Mouse (Mus musculus): ENCODE measurements around the gene H3f3a. TPM values are rescaled to one million over a fixed set of nuclear protein-coding genes. Genes with fewer than 3 reads are reported as not detected.

Gene H3f3a
- total and polyA plus RNA-seq, 2 experiments from 2014 or later = 2,464 to 3,587 TPM

GRCm38 (mm10) chr1:180830588-180831346 lies 17.0 kb upstream of the H3f3a start:
- 69% methylated on average over 14 of the region's 14 CpGs for WGBS
- no peak overlapping the region for H3K27ac ChIP-seq (ENCODE audit: low read depth, low read length)
- no peaks in the 10 kb centered on the region for H3K9me3 ChIP-seq (ENCODE audit: low read length)
- no peaks in the 10 kb centered on the region for H3K4me1 ChIP-seq (ENCODE audit: insufficient read depth)
- H3K9ac ChIP-seq = no peak overlapping the region
- no peak for ATAC-seq
- no peaks in the 10 kb centered on the region for H3K27me3 ChIP-seq (ENCODE audit: insufficient read depth, low read length)
- no peak overlapping the region for H3K4me2 ChIP-seq (ENCODE audit: low read depth)
- no peaks in the 10 kb centered on the region for H3K36me3 ChIP-seq (ENCODE audit: insufficient read depth)
- no peak for DNase-seq
- no peak overlapping the region for H3K4me3 ChIP-seq (ENCODE audit: low read depth, low read length)
- no peak for TF ChIP-seq CTCF (IDR thresholded peaks at IDR 0.05; ENCODE audit: low read depth)

GRCm38 (mm10) chr1:180830175-180830574 lies 16.4 kb upstream of the H3f3a start:
- WGBS = 85% methylated on average over 11 of the region's 11 CpGs
- TF ChIP-seq CTCF (IDR thresholded peaks at IDR 0.05; ENCODE audit: low read depth) = no peak
- no peaks in the 10 kb centered on the region for H3K4me1 ChIP-seq (ENCODE audit: insufficient read depth)
- no peak overlapping the region for H3K27ac ChIP-seq (ENCODE audit: low read depth, low read length)
- DNase-seq (no peak), ATAC-seq (no peak)
- H3K27me3 ChIP-seq (ENCODE audit: insufficient read depth, low read length) = no peaks in the 10 kb centered on the region
- no peaks in the 10 kb centered on the region for H3K36me3 ChIP-seq (ENCODE audit: insufficient read depth)
- H3K9ac ChIP-seq = no peak overlapping the region
- no peaks in the 10 kb centered on the region for H3K9me3 ChIP-seq (ENCODE audit: low read length)
- H3K4me3 ChIP-seq (ENCODE audit: low read depth, low read length) = no peak overlapping the region
- no peak overlapping the region for H3K4me2 ChIP-seq (ENCODE audit: low read depth)

DNA sequence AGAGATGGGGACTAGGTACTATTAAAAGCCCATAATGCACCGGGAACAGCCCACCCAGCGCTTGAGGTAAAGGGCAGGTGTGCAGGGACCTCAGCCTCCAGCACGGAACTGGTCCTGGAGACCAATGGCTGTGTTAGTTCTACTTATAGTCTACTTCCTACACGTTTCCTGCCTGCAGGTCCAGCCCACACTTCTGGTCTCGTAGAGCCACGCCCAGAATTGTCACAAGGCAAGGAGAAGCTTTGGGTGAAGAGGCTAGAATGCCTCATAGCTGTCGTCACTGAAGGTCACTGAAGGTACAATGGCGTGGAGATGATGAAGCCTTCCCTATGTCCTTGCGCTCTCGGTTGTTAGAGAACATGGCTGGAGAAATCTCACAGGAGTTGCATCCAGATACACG lies 16.0 kb upstream of the H3f3a start:
- Histone ChIP-seq H3K27me3 (ENCODE audit: insufficient read depth, low read length) (no peaks in the 10 kb centered on the region), H3K9me3 (ENCODE audit: low read length) (no peaks in the 10 kb centered on the region), H3K36me3 (ENCODE audit: insufficient read depth) (no peaks in the 10 kb centered on the region), H3K9ac (no peak overlapping the region), H3K4me1 (ENCODE audit: insufficient read depth) (no peaks in the 10 kb centered on the region), H3K27ac (ENCODE audit: low read depth, low read length) (no peak overlapping the region), H3K4me2 (ENCODE audit: low read depth) (no peak overlapping the region), H3K4me3 (ENCODE audit: low read depth, low read length) (no peak overlapping the region)
- 83% methylated on average over 11 of the region's 11 CpGs for WGBS
- no peak for TF ChIP-seq CTCF (IDR thresholded peaks at IDR 0.05; ENCODE audit: low read depth)
- ATAC-seq (no peak), DNase-seq (no peak)

GRCm38 (mm10) chr1:180826634-180827033 lies 12.9 kb upstream of the H3f3a start:
- DNase-seq (no peak), ATAC-seq (no peak)
- H3K9me3 ChIP-seq (ENCODE audit: low read length) = no peaks in the 10 kb centered on the region
- 93% methylated on average over 4 of the region's 4 CpGs for WGBS
- no peak overlapping the region for H3K4me3 ChIP-seq (ENCODE audit: low read depth, low read length)
- H3K36me3 ChIP-seq (ENCODE audit: insufficient read depth) = no peaks in the 10 kb centered on the region
- TF ChIP-seq CTCF (IDR thresholded peaks at IDR 0.05; ENCODE audit: low read depth) = no peak
- H3K4me2 ChIP-seq (ENCODE audit: low read depth) = no peak overlapping the region
- no peak overlapping the region for H3K9ac ChIP-seq
- no peaks in the 10 kb centered on the region for H3K27me3 ChIP-seq (ENCODE audit: insufficient read depth, low read length)
- no peak overlapping the region for H3K27ac ChIP-seq (ENCODE audit: low read depth, low read length)
- no peaks in the 10 kb centered on the region for H3K4me1 ChIP-seq (ENCODE audit: insufficient read depth)

- Histone ChIP-seq H3K9ac (no peak overlapping the region), H3K27me3 (ENCODE audit: insufficient read depth, low read length) (no peaks in the 10 kb centered on the region), H3K4me2 (ENCODE audit: low read depth) (no peak overlapping the region), H3K9me3 (ENCODE audit: low read length) (no peaks in the 10 kb centered on the region), H3K36me3 (ENCODE audit: insufficient read depth) (no peaks in the 10 kb centered on the region), H3K4me3 (ENCODE audit: low read depth, low read length) (no peak overlapping the region), H3K4me1 (ENCODE audit: insufficient read depth) (no peaks in the 10 kb centered on the region), H3K27ac (ENCODE audit: low read depth, low read length) (no peak overlapping the region)
- ATAC-seq = no peak
- TF ChIP-seq CTCF (IDR thresholded peaks at IDR 0.05; ENCODE audit: low read depth) = no peak
- WGBS = 75% methylated on average over 3 of the region's 3 CpGs
- DNase-seq = no peak
Measured at GRCm38 (mm10) chr1:180824721-180825120, 11.0 kb upstream of the H3f3a start.

GRCm38 (mm10) chr1:180823716-180824115 lies 10.0 kb upstream of the H3f3a start:
- WGBS = 74% methylated on average over 3 of the region's 3 CpGs
- DNase-seq = no peak

GRCm38 (mm10) chr1:180822276-180822675 lies 8.5 kb upstream of the H3f3a start:
- ATAC-seq = no peak
- Histone ChIP-seq H3K4me1 (ENCODE audit: insufficient read depth) (no peaks in the 10 kb centered on the region), H3K4me3 (ENCODE audit: low read depth, low read length) (no peak overlapping the region), H3K27ac (ENCODE audit: low read depth, low read length) (no peak overlapping the region), H3K9me3 (ENCODE audit: low read length) (no peaks in the 10 kb centered on the region), H3K9ac (no peak overlapping the region), H3K4me2 (ENCODE audit: low read depth) (no peak overlapping the region), H3K27me3 (ENCODE audit: insufficient read depth, low read length) (no peaks in the 10 kb centered on the region), H3K36me3 (ENCODE audit: insufficient read depth) (no peaks in the 10 kb centered on the region)
- no peak for TF ChIP-seq CTCF (IDR thresholded peaks at IDR 0.05; ENCODE audit: low read depth)
- DNase-seq = no peak
- 95% methylated on average over 5 of the region's 5 CpGs for WGBS

More at GRCm38 (mm10) chr1:180823716-180824115, 10.0 kb upstream of the H3f3a start:
- Histone ChIP-seq H3K27ac (ENCODE audit: low read depth, low read length) (no peak overlapping the region), H3K4me3 (ENCODE audit: low read depth, low read length) (no peak overlapping the region), H3K4me2 (ENCODE audit: low read depth) (no peak overlapping the region), H3K9me3 (ENCODE audit: low read length) (no peaks in the 10 kb centered on the region), H3K9ac (no peak overlapping the region), H3K27me3 (ENCODE audit: insufficient read depth, low read length) (no peaks in the 10 kb centered on the region), H3K4me1 (ENCODE audit: insufficient read depth) (no peaks in the 10 kb centered on the region), H3K36me3 (ENCODE audit: insufficient read depth) (no peaks in the 10 kb centered on the region)
- TF ChIP-seq CTCF (IDR thresholded peaks at IDR 0.05; ENCODE audit: low read depth) = no peak
- ATAC-seq = no peak
